Mouse (Mus musculus) spleen, postnatal 14 days (tissue): Measurements from ENCODE around the gene Aplf.
"Not testable (repeated sequence)": the region's sequence is repeated elsewhere in the genome, so short reads cannot be mapped to it uniquely, and the experiment has no call there.

Experiments
- DNase-seq, 2 experiments: peaks; one replicate each; pipeline ENCODE4 v3.0.0; 2021 to 2022; ENCODE audit warnings: low spot score in 2 of 2

The Aplf gene

DNA sequence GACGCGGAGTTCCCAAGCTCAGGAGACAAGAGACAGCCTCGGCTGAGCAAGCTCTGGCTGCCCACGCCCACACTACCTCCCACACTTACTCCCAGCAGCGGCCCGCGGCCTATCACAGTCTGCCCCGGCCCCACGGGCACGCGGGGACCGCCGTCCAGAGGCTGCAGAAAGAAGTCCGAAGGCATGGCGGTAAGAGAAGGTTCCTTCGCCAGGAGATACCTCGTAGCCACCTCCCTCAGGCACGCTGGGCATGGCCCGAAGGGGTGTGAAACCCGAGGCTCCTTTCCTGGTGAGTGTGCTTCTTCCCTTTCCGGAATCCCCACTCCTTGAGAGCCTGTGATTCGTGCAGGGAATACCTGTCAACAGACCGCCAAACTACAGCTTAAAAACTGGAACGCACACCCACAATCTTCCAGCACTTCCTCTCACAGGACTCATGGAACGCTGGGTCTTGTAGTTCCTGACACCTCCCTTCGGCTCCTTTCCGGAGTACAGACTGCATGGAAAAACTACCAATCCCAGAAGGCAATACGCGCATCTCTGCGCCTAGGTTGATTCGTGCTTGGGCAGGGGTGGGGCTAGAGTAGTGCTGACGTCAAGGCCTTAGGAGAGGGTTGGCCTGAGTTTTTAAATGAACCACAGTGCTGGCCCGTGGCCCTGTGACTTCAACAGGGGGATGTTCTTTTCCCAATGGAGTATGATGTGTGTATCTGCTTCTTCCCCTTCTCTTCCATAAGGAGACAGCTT, at the start of gene Aplf:
Gene Aplf (minus strand): TSS at position 423 of the 747 bp plus-strand sequence.
- peak; percentile 67 to 79 for DNase-seq

DNA sequence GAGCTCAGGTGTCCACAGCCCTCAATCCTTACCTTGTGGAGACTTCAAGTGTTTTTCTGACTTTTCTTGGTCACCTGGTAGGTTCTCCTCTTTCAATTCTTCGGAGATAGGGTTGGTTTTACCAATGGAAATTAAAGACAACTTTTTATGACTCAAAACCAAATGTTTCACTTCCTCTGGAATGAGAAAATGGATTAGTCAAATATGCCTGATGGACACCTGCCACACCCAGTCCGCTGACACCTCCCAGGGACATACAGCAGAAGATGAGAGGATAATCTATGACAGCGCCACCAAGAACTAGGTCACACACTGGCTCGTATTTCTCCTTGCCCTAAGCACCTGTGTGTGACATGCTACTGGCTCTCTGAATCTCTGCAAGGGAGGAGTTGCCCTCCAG, 42.1 kb upstream of the Aplf start:
- no peak for DNase-seq

DNA sequence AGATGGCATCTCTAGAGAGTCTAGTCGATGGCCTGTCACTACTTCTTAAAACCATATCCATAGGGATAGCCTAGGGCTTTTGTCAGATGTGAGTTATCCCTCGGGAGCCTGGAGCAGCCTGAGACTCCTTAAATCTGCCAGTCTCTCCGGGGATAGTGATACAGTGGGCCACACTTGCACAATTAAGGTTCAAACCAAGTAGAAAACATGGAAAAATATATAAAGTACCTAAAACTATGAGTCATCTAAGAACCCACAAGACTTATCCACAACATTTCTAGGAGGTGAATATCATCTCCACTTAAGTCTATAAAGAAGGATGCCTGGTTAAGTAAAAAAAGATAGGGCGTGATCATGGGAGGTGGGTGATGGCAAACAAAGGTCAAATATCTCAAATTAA, 40.3 kb upstream of the Aplf start:
- DNase-seq, result no peak

DNA sequence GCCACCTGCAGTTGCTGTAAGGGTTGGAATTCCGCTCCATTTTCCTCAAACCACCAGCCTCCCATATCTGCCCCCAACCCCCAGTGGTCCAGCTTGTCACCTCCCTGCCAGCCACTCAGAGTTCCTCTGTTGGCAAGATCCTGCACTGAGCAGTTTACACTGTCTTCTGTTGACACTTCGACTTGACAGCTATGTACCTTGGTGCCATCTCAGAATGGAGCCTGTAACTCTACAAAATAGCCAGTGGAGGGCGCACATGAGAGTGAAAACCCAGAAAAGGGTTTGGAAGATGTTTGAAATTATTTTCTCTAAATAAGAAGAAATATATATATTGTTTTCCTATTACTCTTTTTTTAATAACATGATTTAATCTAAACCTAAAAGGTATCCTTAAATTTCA, 34.3 kb upstream of the Aplf start:
- no peak for DNase-seq

DNA sequence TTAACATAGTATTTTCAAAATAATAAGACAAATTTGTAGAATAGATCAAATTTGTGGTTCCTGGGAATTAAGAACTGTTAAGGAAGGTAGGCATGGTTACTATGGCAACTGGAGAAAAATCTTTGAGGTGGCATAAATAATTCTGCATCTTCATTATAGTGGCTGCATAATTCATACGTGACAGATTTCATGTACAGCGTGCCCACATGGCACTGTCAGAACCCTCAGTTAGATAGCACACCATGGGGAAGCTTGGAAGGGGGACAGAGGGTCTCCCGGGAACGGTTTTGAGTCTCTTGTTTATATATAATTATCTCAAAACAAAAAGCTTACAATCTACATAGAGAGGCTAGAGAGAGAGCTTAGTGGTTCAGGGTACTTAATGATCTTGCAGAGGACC, 24.6 kb upstream of the Aplf start:
- no peak for DNase-seq

DNA sequence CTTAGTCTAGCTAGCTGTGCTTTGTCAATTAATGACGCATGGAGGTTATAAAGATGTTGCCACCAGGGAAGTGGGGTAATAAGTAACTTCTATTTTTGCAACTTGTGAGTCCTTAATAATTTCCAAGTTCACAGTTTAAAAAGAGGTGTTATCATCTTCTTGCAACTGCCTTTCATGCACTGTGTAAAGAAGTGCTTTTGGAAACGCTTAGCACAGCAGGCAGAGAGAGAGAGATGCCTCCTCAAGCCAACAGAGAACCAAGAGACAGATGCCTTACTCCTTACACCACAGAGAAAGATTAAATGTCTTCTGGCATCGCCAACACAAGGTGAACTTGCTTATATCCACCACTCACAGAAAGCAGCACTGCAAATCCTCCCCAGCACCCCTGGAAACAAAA, 24.0 kb upstream of the Aplf start:
- no peak for DNase-seq

DNA sequence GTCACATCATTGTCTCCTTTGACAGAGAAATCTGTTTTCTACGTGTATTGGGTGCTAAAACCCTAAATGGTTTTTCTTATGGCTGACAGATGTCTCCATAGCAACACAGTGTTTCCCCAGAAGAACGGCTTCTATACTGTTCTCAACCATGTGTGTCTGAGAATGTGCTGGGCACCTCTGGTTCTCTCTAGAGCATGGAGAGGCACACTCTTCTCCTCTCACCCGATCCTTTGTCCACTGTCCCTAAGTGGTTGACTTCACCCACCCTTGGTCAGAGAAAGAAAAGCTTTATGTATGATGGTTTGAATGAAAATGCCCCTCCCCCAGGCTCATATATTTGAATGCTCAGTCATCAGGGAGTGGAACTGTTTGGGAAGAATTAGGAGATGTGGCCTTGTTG, 8.4 kb upstream of the Aplf start:
- no peak for DNase-seq

DNA sequence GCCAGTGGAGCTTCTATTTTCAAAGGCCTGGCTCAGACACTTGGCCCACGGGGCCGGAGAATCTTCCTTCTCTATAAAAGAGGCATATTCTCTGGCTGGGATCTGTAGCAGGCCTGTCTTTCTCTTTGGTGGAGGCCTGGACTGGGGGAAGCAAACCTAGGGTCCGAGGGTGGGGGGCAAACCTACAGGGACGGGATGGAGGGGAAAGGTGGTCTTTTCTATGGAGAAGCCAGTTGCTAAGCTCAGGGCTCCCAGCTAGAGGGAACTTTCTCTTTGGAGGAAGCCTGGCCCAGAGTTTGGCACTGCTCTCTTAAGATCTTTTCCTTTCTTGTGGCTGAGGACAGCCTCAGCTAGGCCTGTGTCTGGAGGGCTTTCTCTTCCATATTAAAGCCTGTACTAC, 668 bp upstream of the Aplf start:
- no peak for DNase-seq

DNA sequence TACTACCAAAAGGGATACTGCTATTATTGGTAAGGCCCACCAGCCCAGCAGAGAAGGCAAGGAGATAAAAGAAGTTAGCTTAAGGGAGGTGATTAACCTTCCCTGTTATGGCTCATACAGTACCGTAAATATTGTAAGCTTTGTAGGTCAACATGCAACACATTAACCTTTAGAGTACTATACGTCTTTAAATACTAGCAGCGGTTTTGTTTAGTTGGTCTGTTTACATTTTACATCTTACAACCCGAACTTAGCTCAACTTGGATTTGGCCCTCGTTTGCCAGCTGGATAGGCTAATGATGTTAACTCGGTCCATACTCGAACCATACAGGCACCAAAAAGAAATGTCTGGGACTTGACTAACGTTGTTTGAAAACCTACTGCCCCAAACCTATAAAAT, 640 bp downstream of the Aplf start:
- no peak for DNase-seq

DNA sequence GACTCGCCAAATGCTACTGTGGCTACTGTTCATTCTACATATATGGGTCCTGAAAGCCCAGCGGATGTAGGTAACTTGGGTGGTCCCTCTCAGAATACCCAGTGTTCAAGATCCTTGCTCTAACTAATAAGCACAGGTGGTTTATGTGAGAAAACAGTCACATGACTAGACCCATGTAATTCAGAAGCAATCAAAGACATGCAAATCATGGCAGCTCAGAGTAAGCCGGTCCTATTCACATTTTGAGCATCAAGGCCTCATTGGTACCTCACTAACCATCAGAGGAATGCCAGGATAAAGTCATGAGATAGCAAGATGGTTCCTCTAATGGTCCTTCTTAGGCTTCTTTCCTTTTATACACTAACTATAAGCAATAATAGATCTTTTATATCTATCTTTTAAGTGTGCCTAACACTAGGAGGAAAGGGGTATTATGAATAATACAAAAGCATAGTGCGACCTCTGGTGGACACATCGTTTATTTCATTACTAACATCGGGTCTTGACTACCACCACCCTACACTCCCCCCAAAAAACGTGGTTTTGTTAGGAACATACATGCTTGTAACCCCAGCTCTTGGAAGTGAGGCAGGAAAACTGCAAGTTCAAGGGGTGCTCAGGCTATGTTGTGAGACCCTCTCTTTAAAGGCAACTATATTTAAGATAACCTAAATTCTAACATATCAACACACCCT, 2.0 kb downstream of the Aplf start:
- DNase-seq, result peak in 1 of 2 experiments; percentile 66

DNA sequence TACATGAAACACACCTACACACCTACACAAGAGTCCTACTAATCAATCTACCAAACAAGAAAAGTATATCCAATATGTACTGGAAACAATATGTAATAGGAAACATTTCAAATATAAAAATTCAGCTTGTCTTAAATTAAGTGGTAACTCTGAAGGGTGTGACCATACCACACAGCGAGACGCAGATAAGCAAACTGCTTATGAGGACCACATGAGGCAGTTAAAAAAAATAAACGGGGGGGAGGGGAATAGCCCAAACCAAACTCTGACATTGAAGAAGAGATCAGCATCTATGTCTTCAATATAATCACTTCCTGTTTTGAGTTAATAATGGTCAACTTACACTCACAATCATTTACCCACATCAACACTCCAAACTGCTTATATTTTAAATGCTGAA, 3.3 kb downstream of the Aplf start:
- DNase-seq, result no peak

DNA sequence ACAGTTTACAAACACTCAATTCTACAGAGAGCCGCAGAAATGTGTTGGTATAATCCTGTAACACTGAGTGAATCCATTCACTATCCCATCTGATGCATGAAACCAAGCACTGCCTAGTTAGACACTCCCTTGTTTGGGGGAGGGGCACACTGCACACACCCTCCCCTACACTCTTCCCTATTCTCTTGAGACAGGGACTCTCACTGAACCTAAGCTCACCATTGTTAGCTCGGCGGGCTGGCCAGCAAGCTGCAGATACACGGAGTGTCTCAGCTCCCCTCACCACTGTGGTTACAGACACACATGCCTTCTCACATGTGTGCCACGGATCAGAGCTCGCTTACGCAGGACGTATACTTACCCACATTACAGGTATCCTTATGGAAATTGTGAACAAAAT, 4.2 kb downstream of the Aplf start:
- DNase-seq, result no peak

DNA sequence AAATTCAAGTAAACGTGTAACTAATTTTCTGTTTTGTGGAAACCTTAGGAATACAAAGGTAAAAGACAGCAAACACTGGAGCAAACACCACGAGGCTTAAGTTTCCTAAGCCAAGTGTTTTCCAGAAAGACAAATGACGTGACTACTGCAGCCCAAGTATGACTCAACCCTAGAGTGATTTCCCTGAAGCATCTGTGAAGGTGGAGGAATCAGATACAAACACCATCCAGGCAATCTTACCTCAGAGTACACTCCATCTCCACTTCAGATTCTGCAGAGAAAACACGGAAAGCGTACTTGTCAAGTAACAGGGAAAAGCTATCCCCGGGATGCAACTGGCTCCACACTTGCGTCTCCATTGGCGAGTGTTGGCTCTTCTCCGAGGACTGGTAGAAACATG, 8.5 kb downstream of the Aplf start:
- DNase-seq, result no peak

DNA sequence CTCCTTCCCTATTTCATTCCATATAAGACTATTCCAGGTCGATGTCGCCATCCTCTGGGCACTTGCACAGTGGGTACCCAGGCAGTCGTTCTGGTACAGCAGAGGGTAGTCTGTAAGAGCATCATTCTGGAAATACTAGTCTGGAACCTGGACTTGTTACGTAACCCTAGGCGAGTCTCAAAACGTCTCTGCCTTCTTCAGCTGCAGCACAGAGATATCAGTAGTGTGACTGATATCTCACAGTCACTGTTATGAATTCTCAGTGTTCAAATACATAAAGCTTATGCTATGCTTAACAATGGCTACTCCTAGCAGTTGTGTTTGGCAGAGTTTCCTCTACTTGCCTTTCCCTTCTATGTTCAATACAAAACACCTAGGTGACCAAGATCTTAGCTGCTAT, 9.8 kb downstream of the Aplf start:
- no peak for DNase-seq

DNA sequence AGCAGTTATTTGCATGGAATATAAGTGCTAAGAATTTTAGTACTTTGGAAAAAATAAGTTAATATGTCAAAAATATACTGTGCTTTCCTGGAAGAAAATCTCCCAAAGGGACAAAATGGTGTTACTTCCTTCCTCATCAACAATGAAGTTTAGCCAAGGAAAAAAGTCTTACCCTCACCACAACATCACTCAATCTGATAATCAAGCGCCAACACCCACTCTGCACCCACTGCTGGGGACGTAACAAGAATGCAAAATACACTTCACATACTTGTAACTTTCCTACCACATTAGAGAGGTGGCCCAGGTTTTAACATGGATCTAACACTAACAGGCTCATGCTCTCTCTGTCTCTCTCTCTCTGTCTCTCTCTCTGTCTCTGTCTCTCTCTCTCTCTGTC, 10.3 kb downstream of the Aplf start:
- no peak for DNase-seq

DNA sequence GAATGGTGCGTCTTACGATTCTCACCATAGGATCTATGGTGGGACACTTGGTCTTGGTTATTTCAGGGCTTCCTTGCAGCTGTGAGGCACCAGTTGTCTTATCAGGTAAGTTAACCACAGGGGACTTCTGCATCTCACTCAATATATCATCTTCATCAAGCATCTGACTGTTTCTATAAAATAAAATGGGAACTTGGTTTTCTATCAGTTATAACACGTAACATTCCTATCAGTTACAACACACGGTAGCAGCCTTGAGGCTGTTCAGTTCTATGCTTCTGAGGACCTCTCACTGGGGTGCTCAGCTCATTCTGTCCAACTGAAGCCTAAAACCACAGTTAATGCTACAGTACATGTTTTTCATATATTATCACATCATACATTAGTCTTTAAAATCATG, 13.2 kb downstream of the Aplf start:
- DNase-seq, result no peak

DNA sequence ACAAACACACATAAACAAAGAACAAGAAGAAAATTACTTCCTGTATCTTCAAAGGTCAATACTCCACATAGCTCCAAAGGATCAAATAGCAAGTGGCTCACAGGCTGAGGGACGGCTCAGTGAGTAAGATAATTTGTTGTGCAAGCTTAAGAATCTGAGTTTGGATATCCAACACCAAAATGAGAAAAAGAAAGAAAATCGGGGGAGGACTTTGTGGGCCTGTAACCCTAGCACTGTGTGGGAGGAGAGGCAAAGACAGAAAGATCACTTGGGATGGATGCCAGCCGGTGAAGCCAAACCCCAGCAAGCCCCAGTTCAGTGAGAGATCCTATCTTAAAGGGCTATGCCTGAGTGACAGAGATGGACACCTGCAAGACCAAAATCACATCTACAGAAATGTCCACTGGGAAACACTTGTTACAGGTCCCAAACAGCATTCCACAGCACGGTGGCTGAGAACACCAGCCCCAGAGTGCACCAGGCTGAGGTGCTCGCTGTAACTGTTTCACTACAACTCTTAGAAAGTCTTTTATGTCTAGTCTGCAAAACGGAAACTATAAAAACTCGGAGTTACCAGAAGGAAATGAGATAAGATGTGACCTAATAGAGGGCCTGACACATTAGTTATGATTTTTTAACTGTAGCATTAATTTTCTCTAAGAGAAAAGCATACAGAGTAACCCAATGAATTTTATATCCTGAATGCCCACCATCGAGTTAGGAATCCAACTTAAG, 17.9 kb downstream of the Aplf start:
- no peak for DNase-seq

DNA sequence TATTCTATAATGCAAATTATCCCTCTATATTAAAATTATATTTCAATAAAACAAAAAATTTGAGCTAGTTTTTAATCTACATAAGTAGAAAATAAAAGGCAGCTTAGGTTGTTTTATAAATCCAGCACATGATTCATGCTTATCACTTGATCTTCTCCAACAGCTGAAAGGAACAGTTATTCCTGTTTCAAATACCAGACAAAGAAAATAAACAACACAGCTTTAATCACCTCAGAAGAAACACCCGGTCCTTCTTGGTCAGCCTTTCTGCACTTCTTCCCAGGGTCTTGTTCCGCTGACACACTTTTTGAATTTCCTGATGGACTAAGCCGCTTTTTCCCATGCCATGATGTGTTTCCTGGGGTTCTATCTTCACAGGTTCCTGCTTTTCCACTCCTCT, 18.5 kb downstream of the Aplf start:
- DNase-seq, result no peak

DNA sequence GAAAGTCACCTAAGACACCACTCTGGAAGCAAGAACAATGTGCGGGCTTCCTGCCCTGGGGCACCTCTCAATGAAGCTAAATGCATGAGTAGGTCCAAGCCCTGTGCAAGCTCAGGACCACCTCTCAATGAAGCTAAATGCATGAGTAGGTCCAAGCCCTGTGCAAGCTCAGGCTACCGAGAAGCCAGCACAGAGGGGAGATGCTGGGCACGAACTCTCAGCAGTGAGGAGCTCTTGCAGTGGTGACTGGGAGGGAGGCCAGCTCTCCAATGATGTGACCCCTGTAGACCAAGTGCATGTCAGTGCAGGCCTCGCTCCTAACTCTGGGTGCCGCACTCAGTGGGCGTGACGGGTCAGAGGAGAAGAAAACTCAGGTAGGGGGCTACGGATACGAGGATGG, 19.3 kb downstream of the Aplf start:
- DNase-seq, result no peak

DNA sequence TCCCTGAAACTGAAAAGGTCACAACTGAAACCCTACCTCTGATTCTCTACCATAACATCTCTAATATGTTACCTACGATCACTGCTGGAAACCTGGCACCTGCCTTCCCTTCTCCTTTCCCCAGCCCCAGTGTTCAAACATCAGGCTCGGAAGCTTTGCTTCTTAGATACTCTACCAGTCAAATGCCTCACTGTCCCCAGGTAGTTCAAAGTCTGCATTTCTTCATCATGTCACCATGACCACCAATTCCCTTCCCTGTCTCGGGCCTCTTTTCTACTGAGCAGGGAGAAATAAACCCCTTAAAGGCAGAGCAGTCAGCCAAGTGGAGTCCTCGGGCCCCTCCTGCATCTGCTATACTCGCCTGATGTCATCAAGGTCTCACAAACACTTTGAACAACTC, 20.2 kb downstream of the Aplf start:
- DNase-seq, result no peak

DNA sequence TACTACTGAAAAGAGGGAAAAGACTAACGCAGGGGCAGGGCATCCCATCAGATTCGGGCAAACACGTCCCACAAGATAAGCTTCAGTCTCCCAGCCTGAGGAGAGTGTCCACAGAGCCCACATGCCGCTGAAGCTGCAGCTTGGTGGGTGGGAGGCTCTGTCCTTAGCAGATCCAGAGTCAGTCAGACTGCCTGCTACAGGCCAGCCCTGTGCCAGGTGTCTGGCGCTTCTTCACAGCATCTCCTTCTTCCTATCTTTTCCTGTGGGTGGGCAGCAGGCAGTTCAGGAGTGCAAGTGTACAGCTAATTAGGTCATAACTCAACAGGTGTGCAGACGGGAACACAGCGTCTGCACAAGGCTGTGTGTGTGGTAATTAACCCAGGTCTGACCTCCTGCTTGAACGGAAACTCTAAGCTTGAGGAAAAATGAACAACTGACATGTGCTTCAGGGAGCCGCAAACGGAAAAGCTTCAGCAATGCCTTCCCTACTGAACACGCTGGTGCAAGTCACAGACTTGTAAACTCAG, 33.8 kb downstream of the Aplf start:
- DNase-seq, result no peak

DNA sequence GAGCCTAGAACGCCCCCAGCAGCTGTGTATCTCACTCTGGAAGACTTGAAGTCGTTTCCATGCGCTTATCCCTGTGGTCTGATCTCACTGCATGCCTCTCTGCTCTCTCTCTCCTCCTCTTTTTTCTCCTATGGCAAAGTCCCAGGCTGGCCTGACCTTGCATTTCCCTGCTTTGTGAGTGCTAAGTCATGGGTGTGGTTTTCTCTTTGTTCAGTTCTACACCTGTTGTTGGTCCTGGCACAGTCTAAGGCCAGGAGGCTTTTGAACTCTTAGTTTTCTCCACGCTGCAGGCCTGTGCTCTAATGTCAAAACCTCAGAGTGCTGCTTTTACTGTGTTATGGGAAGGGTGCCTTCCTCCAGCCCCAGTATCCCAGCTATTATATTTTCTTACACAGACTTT, 39.8 kb downstream of the Aplf start:
- DNase-seq, result no peak

DNA sequence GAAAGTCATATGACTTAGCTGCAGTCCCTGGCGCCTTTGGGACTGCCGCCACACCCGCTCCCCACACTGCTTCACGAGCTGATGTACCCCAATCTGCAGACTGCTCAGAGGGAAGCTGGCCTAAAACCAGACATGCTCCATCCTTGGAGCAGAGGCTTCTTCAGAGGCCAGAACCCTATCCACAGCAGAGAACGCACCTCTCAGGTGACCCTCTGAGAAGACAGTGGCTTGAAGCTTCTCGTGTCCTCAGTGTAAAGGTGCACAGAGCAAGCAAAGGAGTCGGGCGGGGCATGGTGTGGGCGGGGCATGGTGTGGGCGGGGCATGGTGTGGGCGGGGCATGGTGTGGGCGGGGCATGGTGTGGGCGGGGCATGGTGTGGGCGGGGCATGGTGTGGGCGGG, 43.1 kb downstream of the Aplf start:
- not testable (repeated sequence) for DNase-seq
